Mouse (Mus musculus) intestine, embryonic 15.5 days (tissue): Measurements from ENCODE around the gene Lekr1. TPM values are rescaled to one million over a fixed set of nuclear protein-coding genes. Genes with fewer than 3 reads are reported as not detected.

Experiments used
- ATAC-seq: fragments of 200-750 bp; cut with Nextera tagmentation; 2 replicates; pipeline ENCODE4 v1.8.0; 2017; ENCODE audit warnings: moderate TSS enrichment, moderate library complexity
- H3K27ac ChIP-seq: fragments of 300-500 bp; sonication (generic); 2 replicates; pipeline ENCODE4 v1.5.1; 2015; ENCODE audit warnings: mild to moderate bottlenecking, inconsistent platforms
- H3K27me3 ChIP-seq: fragments of 300-500 bp; sonication (generic); replicated peaks from 2 replicates; pipeline ENCODE4 v1.6.1; 2015; ENCODE audit warnings: inconsistent platforms
- H3K36me3 ChIP-seq: fragments of 300-500 bp; sonication (generic); 2 replicates; pipeline ENCODE4 v1.6.1; 2015; ENCODE audit warnings: inconsistent platforms
- H3K4me1 ChIP-seq: fragments of 300-500 bp; sonication (generic); replicated peaks from 2 replicates; pipeline ENCODE4 v1.6.1; 2015; ENCODE audit warnings: inconsistent platforms
- H3K4me2 ChIP-seq: fragments of 300-500 bp; sonication (generic); replicated peaks from 2 replicates; pipeline ENCODE4 v1.6.1; 2015; ENCODE audit warnings: mild to moderate bottlenecking, inconsistent platforms
- H3K4me3 ChIP-seq: fragments of 300-500 bp; sonication (generic); replicated peaks from 2 replicates; pipeline ENCODE4 v1.5.1; 2015; ENCODE audit warnings: inconsistent platforms
- H3K9ac ChIP-seq: fragments of 300-500 bp; sonication (generic); 2 replicates; pipeline ENCODE4 v1.6.1; 2015; ENCODE audit warnings: inconsistent platforms
- H3K9me3 ChIP-seq: fragments of 300-500 bp; sonication (generic); 2 replicates; pipeline ENCODE4 v1.6.1; 2016; ENCODE audit warnings: inconsistent platforms
- WGBS: fragments of 180-500 bp; shearing (Covaris S2); methylation state at CpG from one replicate; pipeline ENCODE4 v1.1.7; 2015; 5-methylcytosine and 5-hydroxymethylcytosine counted together
- polyA plus RNA-seq: library from polyadenylated mRNA; unstranded; fragments of >200 nt; fragmentation: Nextera tagmentation; extraction: Ambion mirVana; gene quantifications from 2 replicates; pipeline ENCODE4 v1.2.1, GENCODE M21; 2015

Gene Lekr1
- polyA plus RNA-seq, 1 experiment from 2014 or later: 7.5 TPM

DNA sequence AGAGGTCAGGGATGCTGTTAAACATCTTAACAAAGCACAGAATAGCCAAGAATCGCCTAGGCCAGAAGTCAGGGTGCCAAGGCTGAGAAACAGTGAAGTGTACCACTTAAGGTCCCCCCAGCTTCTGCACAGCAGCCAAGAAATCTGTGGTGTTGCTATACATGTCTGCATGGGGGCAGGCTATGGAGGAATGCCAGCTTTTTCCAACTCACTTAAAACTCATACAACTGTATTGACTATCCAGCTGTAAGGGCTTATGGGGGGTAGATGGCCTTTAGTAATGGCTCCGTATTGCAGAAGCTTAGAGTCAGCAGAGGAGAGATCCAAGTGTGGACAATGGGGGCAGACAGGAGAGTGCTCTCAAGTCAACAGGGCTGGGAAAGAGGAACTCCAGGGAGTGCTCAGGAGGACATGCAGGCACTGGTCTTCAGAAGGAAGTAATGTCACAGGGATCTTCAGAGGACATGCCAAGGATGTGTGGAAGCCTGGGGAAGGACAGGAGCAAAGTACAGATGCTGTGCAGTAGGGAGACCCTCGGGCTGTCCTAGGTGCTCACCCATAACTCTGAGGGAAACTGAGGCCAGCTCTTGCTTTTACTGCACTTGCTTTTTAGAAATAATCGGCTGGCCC, 181.2 kb downstream of the Lekr1 start:
- Histone ChIP-seq H3K4me3 (no peak overlapping the region), H3K27ac (no peak overlapping the region), H3K36me3 (no peaks in the 10 kb centered on the region), H3K27me3 (no peaks in the 10 kb centered on the region), H3K9me3 (no peaks in the 10 kb centered on the region), H3K9ac (no peak overlapping the region), H3K4me1 (no peaks in the 10 kb centered on the region), H3K4me2 (no peak overlapping the region)
- WGBS: 82% methylated on average over 4 of the region's 4 CpGs
- ATAC-seq: no peak

DNA sequence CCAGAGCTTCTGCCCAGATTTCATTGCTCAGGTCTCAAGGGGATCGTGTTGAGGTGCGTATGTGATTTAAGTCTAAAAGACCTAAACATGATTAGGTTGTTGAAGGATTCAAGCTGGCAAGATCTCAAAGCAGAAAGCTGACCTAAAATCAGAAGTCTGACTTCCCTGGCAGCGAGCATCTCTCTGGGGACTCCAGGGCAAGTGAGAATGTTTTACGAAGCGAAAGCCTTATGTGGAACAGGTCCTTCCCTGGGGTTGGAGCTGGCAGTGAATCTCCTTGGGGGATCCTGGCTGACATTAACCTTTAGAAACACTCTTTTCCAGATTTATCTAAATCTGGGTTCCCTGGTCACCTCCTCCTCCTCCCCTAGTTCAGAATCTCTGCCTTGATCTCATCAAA, 187.7 kb downstream of the Lekr1 start:
- Histone ChIP-seq H3K4me2 (no peak overlapping the region), H3K9ac (no peak overlapping the region), H3K27me3 (no peaks in the 10 kb centered on the region), H3K9me3 (no peaks in the 10 kb centered on the region), H3K27ac (no peak overlapping the region), H3K4me3 (no peak overlapping the region), H3K4me1 (peaks cover 5% of the 10 kb centered on the region; the same call in 1 of the 2 replicates), H3K36me3 (no peaks in the 10 kb centered on the region)
- ATAC-seq: no peak
- WGBS: 83% methylated on average over 5 of the region's 5 CpGs

DNA sequence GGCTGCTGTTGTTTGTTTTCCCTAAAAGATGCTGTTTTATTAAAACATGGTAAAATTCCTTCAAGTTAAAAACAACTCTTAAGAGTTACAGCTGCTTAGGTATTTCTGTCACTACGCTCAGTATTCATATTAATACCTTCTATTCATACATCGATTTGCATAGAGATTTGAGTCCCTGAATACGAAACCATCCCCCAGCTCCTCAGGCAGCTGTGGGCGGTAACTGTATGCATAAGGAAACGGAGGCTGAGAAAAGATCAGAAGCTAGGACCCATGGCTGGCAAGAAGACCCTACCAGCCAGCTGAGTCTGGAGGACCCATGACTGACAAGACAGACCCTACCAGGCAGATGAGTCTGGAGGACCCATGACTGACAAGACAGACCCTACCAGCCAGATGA, 189.5 kb downstream of the Lekr1 start:
- Histone ChIP-seq H3K36me3 (no peaks in the 10 kb centered on the region), H3K4me2 (no peak overlapping the region), H3K4me1 (peaks cover 13% of the 10 kb centered on the region), H3K9me3 (no peaks in the 10 kb centered on the region), H3K9ac (no peak overlapping the region), H3K27me3 (no peaks in the 10 kb centered on the region), H3K27ac (no peak overlapping the region), H3K4me3 (no peak overlapping the region)
- WGBS: 86% methylated on average over 5 of the region's 5 CpGs
- no peak for ATAC-seq

- H3K36me3 ChIP-seq: no peaks in the 10 kb centered on the region
- H3K27me3 ChIP-seq: no peaks in the 10 kb centered on the region
- no peaks in the 10 kb centered on the region for H3K9me3 ChIP-seq
- H3K4me2 ChIP-seq: no peak overlapping the region
- H3K27ac ChIP-seq: no peak overlapping the region
- no peak overlapping the region for H3K9ac ChIP-seq
- peaks cover 18% of the 10 kb centered on the region for H3K4me1 ChIP-seq
- ATAC-seq: no peak
- no peak overlapping the region for H3K4me3 ChIP-seq
- 49% methylated on average over 11 of the region's 11 CpGs for WGBS
Observed at GRCm38 (mm10) chr3:65858118-65858517, 192.1 kb downstream of the Lekr1 start.

DNA sequence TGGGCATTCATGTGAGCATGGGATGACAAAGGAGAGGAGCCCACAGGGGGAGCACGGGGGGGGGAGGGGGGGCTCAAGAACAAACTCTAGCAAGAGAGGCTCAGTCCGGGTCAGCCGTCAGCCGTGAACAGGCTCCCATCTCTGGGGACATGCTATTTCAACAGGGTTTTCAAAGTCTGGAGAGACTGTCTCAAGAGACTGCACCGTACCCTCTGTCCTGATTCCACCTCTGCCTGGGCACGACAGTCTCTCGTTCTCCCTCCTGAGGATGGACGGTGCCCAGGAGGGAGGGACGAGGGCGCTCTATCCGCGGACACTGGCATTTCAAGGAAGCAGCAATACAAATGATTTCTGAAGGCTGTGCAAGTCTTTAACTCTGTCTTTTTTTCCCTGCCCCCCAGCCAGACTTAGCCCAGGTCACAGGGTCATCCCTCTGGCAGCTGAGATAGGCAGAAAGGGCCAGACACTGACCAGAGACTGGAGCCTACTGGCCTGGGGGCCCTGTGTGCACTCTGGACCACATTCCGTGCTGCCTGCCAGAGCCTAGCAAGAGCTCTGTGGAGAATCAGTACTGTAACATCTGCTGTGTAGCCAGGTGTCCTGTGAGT, 192.8 kb downstream of the Lekr1 start:
- Histone ChIP-seq H3K27me3 (0 out of 2 replicates have a peak, but pooled peaks cover 2% of the 10 kb centered on the region), H3K4me2 (no peak overlapping the region; the same call in 1 of the 2 replicates), H3K4me1 (peaks cover 22% of the 10 kb centered on the region), H3K27ac (no peak overlapping the region), H3K36me3 (no peaks in the 10 kb centered on the region), H3K9me3 (no peaks in the 10 kb centered on the region), H3K4me3 (no peak overlapping the region), H3K9ac (no peak overlapping the region)
- ATAC-seq: peak; percentile 31; the same call in 1 of the 2 replicates
- WGBS: 23% methylated on average over 13 of the region's 13 CpGs

DNA sequence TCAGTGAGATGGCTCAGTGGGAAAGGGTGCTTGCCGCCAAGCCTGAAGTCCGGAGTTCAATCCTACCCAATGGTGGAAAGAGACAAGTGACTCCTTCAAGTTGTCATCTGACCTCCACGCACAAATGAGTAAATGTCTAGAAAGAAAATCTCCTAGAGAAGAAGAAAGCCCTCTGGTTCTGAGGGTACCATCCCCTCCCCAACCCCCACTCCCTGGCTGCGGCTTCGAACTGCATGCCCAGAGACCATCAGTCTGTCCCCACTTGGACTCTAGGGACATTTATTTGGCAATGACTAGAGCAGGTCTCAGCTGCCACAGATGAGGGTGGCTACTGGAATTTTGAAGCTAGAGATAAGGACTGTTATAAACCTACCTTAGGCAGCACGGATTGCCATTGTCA, 193.7 kb downstream of the Lekr1 start:
- Histone ChIP-seq H3K4me2 (no peak overlapping the region), H3K9me3 (no peaks in the 10 kb centered on the region), H3K27ac (no peak overlapping the region), H3K4me3 (no peak overlapping the region), H3K27me3 (0 out of 2 replicates have a peak, but pooled peaks cover 3% of the 10 kb centered on the region), H3K9ac (no peak overlapping the region), H3K4me1 (peaks cover 22% of the 10 kb centered on the region), H3K36me3 (no peaks in the 10 kb centered on the region)
- no peak for ATAC-seq
- 84% methylated on average over 6 of the region's 6 CpGs for WGBS

DNA sequence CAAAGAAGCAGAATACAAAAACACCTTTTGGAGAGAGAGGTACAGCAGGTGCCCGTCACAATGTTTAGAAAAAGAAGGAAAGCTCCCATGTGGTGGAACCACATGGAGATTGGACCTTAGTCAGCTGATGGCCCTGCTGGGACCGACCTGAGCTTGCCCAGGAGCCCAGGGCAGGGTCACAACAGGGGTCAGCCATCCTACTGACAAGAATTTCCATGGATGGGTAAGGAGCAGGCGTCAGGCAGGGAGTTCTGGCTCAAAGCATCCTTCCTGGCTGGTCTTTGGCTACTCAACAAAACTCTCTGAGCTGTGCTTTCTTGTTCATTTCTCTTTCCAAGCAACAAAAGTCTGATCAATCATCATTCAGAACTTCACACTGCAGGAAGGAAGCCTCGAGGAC, 194.9 kb downstream of the Lekr1 start:
- Histone ChIP-seq H3K36me3 (no peaks in the 10 kb centered on the region), H3K4me1 (peaks cover 22% of the 10 kb centered on the region), H3K4me2 (no peak overlapping the region), H3K9ac (no peak overlapping the region), H3K27me3 (0 out of 2 replicates have a peak, but pooled peaks cover 3% of the 10 kb centered on the region), H3K27ac (no peak overlapping the region), H3K9me3 (no peaks in the 10 kb centered on the region), H3K4me3 (no peak overlapping the region)
- ATAC-seq: no peak
- WGBS: 47% methylated on average over 4 of the region's 4 CpGs

DNA sequence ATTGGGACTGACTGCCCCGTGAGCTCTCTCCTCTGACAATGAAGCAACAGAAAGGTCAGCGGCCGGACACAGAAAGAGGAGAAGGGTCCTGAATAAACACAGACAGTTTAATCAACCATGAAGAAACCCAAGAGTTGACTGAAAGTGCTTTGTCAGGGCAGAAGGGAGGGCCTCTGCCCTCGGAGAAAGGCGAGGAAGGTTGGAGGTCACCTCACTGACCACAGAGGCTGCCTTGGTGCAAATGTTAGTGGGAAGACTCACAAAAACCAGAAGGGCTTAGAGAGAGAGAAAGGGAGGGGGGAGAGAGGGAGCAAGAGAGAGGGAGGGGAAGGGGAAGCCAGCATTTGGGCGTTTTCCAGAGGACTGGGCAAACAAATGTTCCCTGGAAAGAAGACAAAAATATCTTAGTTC, 195.4 kb downstream of the Lekr1 start:
- Histone ChIP-seq H3K4me1 (peaks cover 22% of the 10 kb centered on the region), H3K36me3 (no peaks in the 10 kb centered on the region), H3K9ac (no peak overlapping the region), H3K9me3 (no peaks in the 10 kb centered on the region), H3K4me2 (0 out of 2 replicates have a peak overlapping the region, but pooled peaks have one; percentile 2), H3K27ac (no peak overlapping the region), H3K27me3 (0 out of 2 replicates have a peak, but pooled peaks cover 3% of the 10 kb centered on the region), H3K4me3 (no peak overlapping the region)
- whole genome bisulfite sequencing: 26% methylated on average over 6 of the region's 6 CpGs
- ATAC-seq: no peak

DNA sequence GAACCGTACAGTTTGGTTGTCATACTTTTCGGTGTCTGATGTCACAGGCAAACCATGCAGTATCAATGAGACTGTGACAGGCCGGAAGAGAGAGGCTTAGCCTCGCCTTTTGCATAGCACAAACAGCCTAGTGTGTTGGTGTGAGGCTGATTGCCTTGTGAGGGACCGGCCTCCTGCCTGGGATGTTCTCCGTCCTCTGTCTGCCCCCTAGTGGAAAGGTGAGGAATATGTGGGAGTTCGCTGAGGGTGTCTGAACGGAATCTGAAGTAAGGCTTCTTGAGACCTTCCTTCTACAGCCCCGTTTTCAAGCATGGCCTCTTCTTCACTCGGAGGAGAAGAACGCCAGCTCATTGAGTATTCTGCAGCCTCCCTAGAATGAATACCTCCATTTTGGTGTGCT, 197.3 kb downstream of the Lekr1 start:
- Histone ChIP-seq H3K27me3 (0 out of 2 replicates have a peak, but pooled peaks cover 3% of the 10 kb centered on the region), H3K4me3 (no peak overlapping the region), H3K27ac (no peak overlapping the region), H3K9me3 (no peaks in the 10 kb centered on the region), H3K4me2 (peak overlapping the region; percentile 30), H3K4me1 (peaks cover 20% of the 10 kb centered on the region), H3K36me3 (no peaks in the 10 kb centered on the region), H3K9ac (no peak overlapping the region)
- peak; percentile 83 for ATAC-seq
- WGBS: 2% methylated on average over 11 of the region's 11 CpGs

DNA sequence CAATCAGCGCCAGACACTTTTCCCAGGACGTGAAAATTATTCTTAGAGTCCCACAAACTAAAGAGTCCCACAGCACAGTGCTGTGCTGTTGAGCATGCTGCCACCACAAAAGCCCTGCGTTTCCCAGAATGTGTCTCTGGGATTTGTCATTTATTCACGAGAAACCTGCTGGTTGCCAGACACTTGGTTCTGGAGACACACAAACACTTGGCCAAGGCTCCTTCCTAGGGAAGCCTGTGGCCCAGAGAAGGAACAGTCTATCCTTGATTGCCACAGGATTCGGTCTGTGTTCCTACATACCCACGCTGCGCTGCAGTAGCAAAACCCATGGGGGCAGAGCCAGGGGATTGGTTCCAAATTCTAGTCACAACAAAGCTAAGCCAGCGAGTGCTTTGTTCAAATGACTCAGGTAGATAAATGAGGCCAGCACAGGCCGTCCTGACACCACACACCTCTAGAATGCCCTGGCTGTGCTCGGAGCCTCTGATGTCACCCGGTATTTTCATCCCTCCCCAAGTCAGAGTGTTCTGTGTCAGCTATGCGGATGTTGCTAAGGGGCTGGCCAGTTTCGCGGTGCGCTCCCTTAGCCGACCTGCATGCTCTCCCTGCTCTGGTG, 197.8 kb downstream of the Lekr1 start:
- Histone ChIP-seq H3K4me2 (peak overlapping the region; percentile 30), H3K4me1 (peaks cover 16% of the 10 kb centered on the region), H3K9me3 (no peaks in the 10 kb centered on the region), H3K4me3 (no peak overlapping the region), H3K36me3 (no peaks in the 10 kb centered on the region), H3K27me3 (0 out of 2 replicates have a peak, but pooled peaks cover 3% of the 10 kb centered on the region), H3K27ac (no peak overlapping the region), H3K9ac (no peak overlapping the region)
- WGBS: 67% methylated on average over 16 of the region's 16 CpGs
- 0 out of 2 replicates have a peak, but pooled peaks have one; percentile 16 for ATAC-seq

DNA sequence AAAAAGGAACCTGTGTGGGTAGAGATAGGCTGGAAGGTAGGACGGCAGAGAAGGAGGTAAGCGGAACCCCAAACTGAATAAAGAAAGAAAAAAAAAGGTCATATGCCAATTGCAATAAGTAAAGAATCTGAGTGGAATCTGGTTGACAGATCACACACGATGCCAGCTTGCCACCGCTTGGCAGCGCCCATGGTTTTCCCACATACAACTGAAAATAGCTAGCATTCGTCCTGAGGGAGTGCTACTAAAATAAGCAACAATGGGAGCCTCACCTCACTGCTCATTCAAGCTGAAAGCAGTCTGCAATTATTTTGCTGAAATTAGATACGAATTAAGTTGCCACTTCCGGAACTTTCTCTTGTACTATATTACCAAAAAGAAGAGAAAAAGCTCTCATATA, 202.9 kb downstream of the Lekr1 start:
- no peak overlapping the region for H3K4me3 ChIP-seq
- WGBS: 90% methylated on average over 8 of the region's 8 CpGs
- H3K36me3 ChIP-seq: no peaks in the 10 kb centered on the region
- no peak for ATAC-seq
- H3K27me3 ChIP-seq: 0 out of 2 replicates have a peak, but pooled peaks cover under 1% of the 10 kb centered on the region
- peaks cover 9% of the 10 kb centered on the region; the same call in 1 of the 2 replicates for H3K4me1 ChIP-seq
- no peak overlapping the region for H3K4me2 ChIP-seq
- no peak overlapping the region for H3K27ac ChIP-seq
- no peaks in the 10 kb centered on the region for H3K9me3 ChIP-seq
- H3K9ac ChIP-seq: no peak overlapping the region

DNA sequence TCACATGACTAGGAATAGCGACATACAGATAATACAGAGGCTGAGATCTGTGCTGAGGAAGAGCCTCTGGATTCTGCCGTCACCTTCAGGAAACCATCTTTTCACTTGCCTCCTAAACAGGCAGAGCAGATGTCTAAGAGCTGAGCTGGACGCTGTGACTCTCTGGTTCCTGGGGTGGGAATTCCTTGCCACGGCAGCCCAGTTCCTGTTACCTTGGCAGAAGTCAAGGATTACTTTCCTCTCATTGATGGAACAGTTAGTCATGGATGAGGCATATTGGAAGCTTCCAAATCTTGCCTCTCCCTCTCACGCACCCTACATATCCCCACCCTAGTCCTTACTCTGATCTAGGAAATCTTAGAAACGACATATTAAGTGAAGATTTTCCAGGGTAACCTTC, 203.7 kb downstream of the Lekr1 start:
- Histone ChIP-seq H3K27me3 (no peaks in the 10 kb centered on the region), H3K9me3 (no peaks in the 10 kb centered on the region), H3K27ac (no peak overlapping the region), H3K4me2 (no peak overlapping the region), H3K4me1 (peaks cover 9% of the 10 kb centered on the region; the same call in 1 of the 2 replicates), H3K4me3 (no peak overlapping the region), H3K36me3 (no peaks in the 10 kb centered on the region), H3K9ac (no peak overlapping the region)
- ATAC-seq: no peak
- 74% methylated on average over 6 of the region's 6 CpGs for WGBS
